1 mouse cellular context compared by ENCODE assay signal in the genomic region with DNA sequence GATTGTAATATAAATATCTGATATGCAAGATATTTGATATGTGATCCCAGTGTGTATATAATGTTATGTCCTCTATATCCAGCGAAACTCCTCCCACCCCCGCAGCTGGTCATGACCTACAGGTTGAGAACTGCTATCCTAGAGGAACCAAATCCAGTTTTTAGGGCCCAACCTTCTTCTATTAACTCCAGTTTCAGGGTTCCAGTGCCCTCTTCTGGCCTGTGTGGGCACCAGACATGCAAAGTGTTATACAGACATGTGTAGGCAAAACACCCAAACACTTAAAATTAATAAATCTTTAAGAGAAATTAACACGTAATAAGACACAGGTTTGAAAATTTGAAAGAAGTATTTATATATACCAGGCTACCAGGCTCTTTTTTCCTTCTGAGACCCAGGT.
TF ChIP-seq lines count a peak whose summit lies in the region.

No protein-coding gene starts in this region.

TF ChIP-seq in MEL, 35 proteins besides CTCF, POLR2A, EP300 and RAD21:
- no peak for TF ChIP-seq UBTF (IDR thresholded peaks at IDR 0.05; ENCODE audit: borderline replicate concordance, insufficient read depth, low read depth, low read length)
- TF ChIP-seq SMC3 (IDR thresholded peaks at IDR 0.05; ENCODE audit: low read depth, low read length), result peak; percentile 6; the same call in 1 of the 2 replicates
